Mouse (Mus musculus) kidney, adult 2 months (tissue): ENCODE results near the gene Gm9044.

Experiments used
- CTCF ChIP-seq: fragments of 200-500 bp; conservative IDR thresholded peaks from 2 replicates; pipeline ENCODE4 v1.5.1; 2011; ENCODE audit warnings: low read depth, mild to moderate bottlenecking, control low read depth, low read length, moderate library complexity, mixed read lengths; ENCODE audit not compliant: insufficient read depth, insufficient read length
- POLR2A ChIP-seq: fragments of 200-500 bp; IDR thresholded peaks from one replicate; pipeline ENCODE4 v1.6.1; 2011; ENCODE audit warnings: low read depth, low read length, control low read depth

DNA sequence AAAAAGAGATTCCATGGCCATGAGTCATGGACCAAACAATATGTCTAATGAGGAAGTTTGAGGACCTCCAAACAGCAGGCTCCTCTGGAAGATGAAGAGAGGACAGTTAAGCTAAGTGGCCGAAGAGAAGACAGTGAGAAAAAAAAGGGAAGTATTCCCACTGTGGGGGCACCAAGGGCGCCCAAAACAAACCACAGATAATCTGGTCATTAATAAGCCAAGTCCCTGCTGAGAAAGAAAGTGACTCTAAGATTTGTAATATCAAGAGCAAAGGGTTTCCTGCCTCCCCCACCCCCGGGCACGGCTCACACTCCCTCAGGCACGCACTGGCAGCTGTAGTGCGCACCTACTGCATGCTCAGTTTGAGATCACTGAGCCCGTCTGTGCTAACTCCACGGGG lies 13.2 kb downstream of the Gm9044 start:
- no peak for TF ChIP-seq CTCF
- no peak for TF ChIP-seq POLR2A
